Mouse (Mus musculus): Measurements from ENCODE around the gene Nepro. TPM values are rescaled to one million over a fixed set of nuclear protein-coding genes. Genes with fewer than 3 reads are reported as not detected.

The Nepro gene
- total RNA-seq, 2 experiments from 2014 or later: 11.3 to 13.5 TPM

- no peak for DNase-seq (ENCODE audit: low spot score in 2 of 2)
Observed at GRCm38 (mm10) chr16:44765555-44766319, 41.6 kb downstream of the Nepro start, which contains the start of gene Cd200r1. TSS of gene Cd200r1 (plus strand) at chr16:44765736.

- no peak for DNase-seq (ENCODE audit: low spot score in 2 of 2)
Observed at GRCm38 (mm10) chr16:44766320-44766892, 42.3 kb downstream of the Nepro start.

GRCm38 (mm10) chr16:44767506-44767905 is 43.4 kb downstream of the Nepro start:
- DNase-seq (ENCODE audit: low spot score in 2 of 2): no peak

- DNase-seq (ENCODE audit: low spot score in 2 of 2): no peak
Observed at GRCm38 (mm10) chr16:44767967-44768366, 43.9 kb downstream of the Nepro start.

- DNase-seq (ENCODE audit: low spot score in 2 of 2): no peak
Observed at GRCm38 (mm10) chr16:44772577-44772976, 48.5 kb downstream of the Nepro start.

GRCm38 (mm10) chr16:44773673-44774072 is 49.6 kb downstream of the Nepro start:
- DNase-seq (ENCODE audit: low spot score in 2 of 2): no peak

- DNase-seq (ENCODE audit: low spot score in 2 of 2): no peak
Observed at GRCm38 (mm10) chr16:44774201-44774600, 50.1 kb downstream of the Nepro start.

GRCm38 (mm10) chr16:44778538-44779147 is 54.5 kb downstream of the Nepro start:
- DNase-seq (ENCODE audit: low spot score in 2 of 2): no peak

GRCm38 (mm10) chr16:44779494-44779893 is 55.4 kb downstream of the Nepro start:
- no peak for DNase-seq (ENCODE audit: low spot score in 2 of 2)

GRCm38 (mm10) chr16:44780751-44781150 is 56.6 kb downstream of the Nepro start:
- no peak for DNase-seq (ENCODE audit: low spot score in 2 of 2)

Other genes starting within 250 kb of the Nepro start
- 10 to 100 TPM; 42.4 to 49.7 TPM for gene Boc, start 165.4 kb upstream of the Nepro start, total RNA-seq (2021)
- 10 to 100 TPM; 23.1 to 23.7 TPM for gene Gtpbp8, start 22.1 kb downstream of the Nepro start, total RNA-seq (2021)
- gene Cd200r1, start 41.4 kb downstream of the Nepro start, total RNA-seq (2021): under 1 TPM; 0.56 to 0.96 TPM
- not detected for gene Cd200r4, start 87.4 kb downstream of the Nepro start, total RNA-seq (2021)
- not detected for gene Cd200r2, start 142.8 kb downstream of the Nepro start, total RNA-seq (2021)
- under 1 TPM; 0.36 to 0.42 TPM for gene Cd200r3, start 219.4 kb downstream of the Nepro start, total RNA-seq (2021)